Mouse (Mus musculus) embryonic facial prominence, embryonic 14.5 days (tissue): Measurements from ENCODE around the gene Slc39a8. TPM values are rescaled to one million over a fixed set of nuclear protein-coding genes. Genes with fewer than 3 reads are reported as not detected.
A peak's percentile ranks its signal among the peaks of the same experiment; 100 is the strongest.

ENCODE experiments used
- ATAC-seq: fragments of 200-750 bp; cut with Nextera tagmentation; 2 replicates; pipeline ENCODE4 v1.8.0; 2017; ENCODE audit warnings: low read depth, moderate number of reproducible peaks, moderate TSS enrichment
- DNase-seq: peaks from one replicate; pipeline ENCODE4 v3.0.0-alpha.2; 2015; ENCODE audit warnings: low spot score
- H3K27ac ChIP-seq: fragments of 300-500 bp; sonication (generic); replicated peaks from 2 replicates; pipeline ENCODE4 v1.5.1; 2014; ENCODE audit warnings: low read depth, mild to moderate bottlenecking, low read length, moderate library complexity
- H3K27me3 ChIP-seq: fragments of 300-500 bp; sonication (generic); replicated peaks from 2 replicates; pipeline ENCODE4 v1.6.1; 2014; ENCODE audit warnings: low read length; ENCODE audit not compliant: control insufficient read depth, insufficient read depth
- H3K36me3 ChIP-seq: fragments of 300-500 bp; sonication (generic); 2 replicates; pipeline ENCODE4 v1.6.1; 2014; ENCODE audit warnings: low read length, mixed read lengths; ENCODE audit not compliant: control insufficient read depth, insufficient read depth
- H3K4me1 ChIP-seq: fragments of 300-500 bp; sonication (generic); 2 replicates; pipeline ENCODE4 v1.6.1; 2014; ENCODE audit warnings: antibody characterized with exemption, low read length; ENCODE audit not compliant: control insufficient read depth, insufficient read depth
- H3K4me2 ChIP-seq: fragments of 300-500 bp; sonication (generic); 2 replicates; pipeline ENCODE4 v1.6.1; 2014; ENCODE audit warnings: low read depth, mild to moderate bottlenecking, low read length, moderate library complexity, mixed read lengths
- H3K4me3 ChIP-seq: fragments of 300-500 bp; sonication (generic); 2 replicates; pipeline ENCODE4 v1.5.1; 2014; ENCODE audit warnings: low read depth, mild to moderate bottlenecking, low read length
- H3K9ac ChIP-seq: fragments of 300-500 bp; sonication (generic); 2 replicates; pipeline ENCODE4 v1.6.1; 2014; ENCODE audit warnings: low read depth, mild to moderate bottlenecking, low read length, moderate library complexity, mixed read lengths
- H3K9me3 ChIP-seq: fragments of 300-500 bp; sonication (generic); 2 replicates; pipeline ENCODE4 v1.6.1; 2016; ENCODE audit warnings: low read length; ENCODE audit not compliant: control insufficient read depth
- WGBS: fragments of 180-500 bp; shearing (Covaris S2); extraction: QIAGEN DNeasy Blood & Tissue Kit; methylation state at CpG from one replicate; pipeline ENCODE4 v1.1.7; 2014; 5-methylcytosine and 5-hydroxymethylcytosine counted together
- polyA plus RNA-seq: library from polyadenylated mRNA; unstranded; fragments of >200 nt; fragmentation: Nextera tagmentation; extraction: Ambion mirVana; gene quantifications from 2 replicates; pipeline ENCODE4 v1.2.1, GENCODE M21; 2014

The Slc39a8 gene
- polyA plus RNA-seq, 1 experiment from 2014 or later = 6.4 TPM

GRCm38 (mm10) chr3:135824436-135824835, 643 bp upstream of the Slc39a8 start:
- DNase-seq (peak; percentile 45), ATAC-seq (peak; percentile 37; the same call in 1 of the 2 replicates)
- H3K9me3 ChIP-seq = no peaks in the 10 kb centered on the region
- no peak overlapping the region for H3K9ac ChIP-seq
- no peak overlapping the region for H3K4me3 ChIP-seq
- WGBS = 23% methylated on average over 3 of the region's 4 CpGs
- H3K27me3 ChIP-seq = no peaks in the 10 kb centered on the region
- no peak overlapping the region for H3K27ac ChIP-seq
- no peaks in the 10 kb centered on the region for H3K36me3 ChIP-seq
- H3K4me2 ChIP-seq = peak overlapping the region; percentile 98; the same call in 1 of the 2 replicates
- no peaks in the 10 kb centered on the region for H3K4me1 ChIP-seq

- ATAC-seq (peak; percentile 68), DNase-seq (peak; percentile 65)
- Histone ChIP-seq H3K27me3 (no peaks in the 10 kb centered on the region), H3K9ac (peak overlapping the region; percentile 73), H3K4me1 (no peaks in the 10 kb centered on the region), H3K9me3 (no peaks in the 10 kb centered on the region), H3K4me3 (peak overlapping the region; percentile 68), H3K4me2 (peak overlapping the region; percentile 98), H3K27ac (peak overlapping the region; percentile 33; the same call in 1 of the 2 replicates), H3K36me3 (no peaks in the 10 kb centered on the region)
- under 1% methylated on average over 52 of the region's 57 CpGs for WGBS
These were observed 940 bp downstream of the Slc39a8 start for GRCm38 (mm10) chr3:135825754-135826683.

GRCm38 (mm10) chr3:135826684-135827249, 1.7 kb downstream of the Slc39a8 start:
- no peaks in the 10 kb centered on the region for H3K9me3 ChIP-seq
- no peaks in the 10 kb centered on the region for H3K36me3 ChIP-seq
- H3K9ac ChIP-seq = peak overlapping the region; percentile 73
- H3K27me3 ChIP-seq = no peaks in the 10 kb centered on the region
- ATAC-seq = no peak
- no peak overlapping the region for H3K27ac ChIP-seq
- DNase-seq = no peak
- peak overlapping the region; percentile 98 for H3K4me2 ChIP-seq
- peak overlapping the region; percentile 68 for H3K4me3 ChIP-seq
- H3K4me1 ChIP-seq = no peaks in the 10 kb centered on the region
- 18% methylated on average over 12 of the region's 12 CpGs for WGBS

GRCm38 (mm10) chr3:135828000-135828399, 2.9 kb downstream of the Slc39a8 start:
- no peaks in the 10 kb centered on the region for H3K4me1 ChIP-seq
- no peaks in the 10 kb centered on the region for H3K27me3 ChIP-seq
- H3K4me3 ChIP-seq = no peak overlapping the region
- peak overlapping the region; percentile 98; the same call in 1 of the 2 replicates for H3K4me2 ChIP-seq
- no peaks in the 10 kb centered on the region for H3K9me3 ChIP-seq
- ATAC-seq (no peak), DNase-seq (no peak)
- WGBS = 47% methylated on average over 1 of the region's 1 CpGs
- H3K9ac ChIP-seq = no peak overlapping the region
- H3K36me3 ChIP-seq = no peaks in the 10 kb centered on the region
- H3K27ac ChIP-seq = no peak overlapping the region

GRCm38 (mm10) chr3:135832496-135832895, 7.4 kb downstream of the Slc39a8 start:
- no peak for ATAC-seq
- Histone ChIP-seq H3K4me3 (no peak overlapping the region), H3K27ac (no peak overlapping the region), H3K4me1 (no peaks in the 10 kb centered on the region), H3K9me3 (no peaks in the 10 kb centered on the region), H3K36me3 (no peaks in the 10 kb centered on the region), H3K9ac (no peak overlapping the region), H3K27me3 (no peaks in the 10 kb centered on the region), H3K4me2 (no peak overlapping the region)
- WGBS = 97% methylated on average over 2 of the region's 2 CpGs
- DNase-seq = no peak

GRCm38 (mm10) chr3:135832907-135833306, 7.8 kb downstream of the Slc39a8 start:
- H3K4me1 ChIP-seq = no peaks in the 10 kb centered on the region
- H3K27me3 ChIP-seq = no peaks in the 10 kb centered on the region
- no peaks in the 10 kb centered on the region for H3K9me3 ChIP-seq
- H3K4me3 ChIP-seq = no peak overlapping the region
- ATAC-seq (no peak), DNase-seq (no peak)
- WGBS = 84% methylated on average over 4 of the region's 4 CpGs
- no peaks in the 10 kb centered on the region for H3K36me3 ChIP-seq
- H3K27ac ChIP-seq = no peak overlapping the region
- H3K9ac ChIP-seq = no peak overlapping the region
- no peak overlapping the region for H3K4me2 ChIP-seq

- Histone ChIP-seq H3K9me3 (no peaks in the 10 kb centered on the region), H3K27me3 (no peaks in the 10 kb centered on the region), H3K4me1 (no peaks in the 10 kb centered on the region), H3K9ac (no peak overlapping the region), H3K4me3 (no peak overlapping the region), H3K27ac (no peak overlapping the region), H3K36me3 (no peaks in the 10 kb centered on the region), H3K4me2 (no peak overlapping the region)
- 87% methylated on average over 3 of the region's 3 CpGs for WGBS
- no peak for ATAC-seq
- no peak for DNase-seq
These were observed 9.9 kb downstream of the Slc39a8 start for GRCm38 (mm10) chr3:135834988-135835387.

- 85% methylated on average over 13 of the region's 13 CpGs for WGBS
- H3K27ac ChIP-seq = no peak overlapping the region
- no peak overlapping the region for H3K9ac ChIP-seq
- H3K4me2 ChIP-seq = no peak overlapping the region
- no peaks in the 10 kb centered on the region for H3K36me3 ChIP-seq
- no peaks in the 10 kb centered on the region for H3K4me1 ChIP-seq
- no peak overlapping the region for H3K4me3 ChIP-seq
- no peak for DNase-seq
- no peak for ATAC-seq
- no peaks in the 10 kb centered on the region for H3K27me3 ChIP-seq
- no peaks in the 10 kb centered on the region for H3K9me3 ChIP-seq
These were observed 14.5 kb downstream of the Slc39a8 start for GRCm38 (mm10) chr3:135839535-135839934.
